Mouse (Mus musculus) granulocyte monocyte progenitor cell, adult 5-6 weeks (primary cell): ENCODE data around the gene Sf3b5. TPM values are rescaled to one million over a fixed set of nuclear protein-coding genes. Genes with fewer than 3 reads are reported as not detected.
"Not testable (repeated sequence)": the region's sequence is repeated elsewhere in the genome, so short reads cannot be mapped to it uniquely, and the experiment has no call there.

Source experiments
- ATAC-seq: replicated peaks from 2 replicates; pipeline ENCODE4 v1.8.0; 2016; ENCODE audit warnings: mild to moderate bottlenecking, moderate TSS enrichment, inconsistent platforms; ENCODE audit not compliant: poor library complexity, severe bottlenecking
- total RNA-seq, 2 experiments: library from RNA; stranded (forward) in 1 of 2; stranded (reverse) in 1 of 2; fragments of 200-712, 200-1000 nt in 1 of 2; fragments of >200 nt in 1 of 2; fragmentation: Nextera tagmentation in 1 of 2; gene quantifications; 2 replicates each; pipeline ENCODE4 v1.2.3; 2014 to 2017

The Sf3b5 gene
- total RNA-seq, 2 experiments from 2014 or later = 14.5 to 29.0 TPM

GRCm38 (mm10) chr10:12996736-12997477 is 8.2 kb upstream of the Sf3b5 start:
- ATAC-seq = peak; percentile 100

- peak; percentile 99 for ATAC-seq
These were observed 3.0 kb downstream of the Sf3b5 start for GRCm38 (mm10) chr10:13007876-13008736.

- ATAC-seq = peak; percentile 41; the same call in 1 of the 2 replicates
These were observed 3.6 kb downstream of the Sf3b5 start for GRCm38 (mm10) chr10:13008737-13009121.

GRCm38 (mm10) chr10:13014026-13014425 is 8.9 kb downstream of the Sf3b5 start:
- ATAC-seq = no peak

DNA sequence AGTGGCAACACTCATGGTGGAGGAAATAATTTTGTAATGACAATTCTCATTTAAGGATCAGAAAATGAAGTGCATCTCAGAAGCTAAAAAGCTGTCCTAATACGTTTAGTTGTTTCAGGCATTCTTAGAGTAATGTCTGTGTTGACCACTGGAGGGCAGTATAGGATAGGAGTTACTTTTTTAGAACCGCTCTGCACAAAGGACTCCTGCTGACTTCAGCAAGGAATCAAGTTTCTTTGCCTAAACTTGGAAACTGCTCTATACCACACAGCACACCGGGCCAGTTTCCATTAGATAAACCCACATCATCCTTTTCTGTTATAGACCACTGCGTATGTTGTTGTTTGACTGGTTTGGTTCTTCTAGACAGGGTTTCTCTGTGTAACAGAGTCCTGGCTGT is 11.4 kb downstream of the Sf3b5 start:
- ATAC-seq = peak; percentile 86

GRCm38 (mm10) chr10:13018510-13018909 is 13.4 kb downstream of the Sf3b5 start:
- ATAC-seq = peak; percentile 73

- ATAC-seq = no peak
These were observed 13.9 kb downstream of the Sf3b5 start for GRCm38 (mm10) chr10:13019026-13019425.

DNA sequence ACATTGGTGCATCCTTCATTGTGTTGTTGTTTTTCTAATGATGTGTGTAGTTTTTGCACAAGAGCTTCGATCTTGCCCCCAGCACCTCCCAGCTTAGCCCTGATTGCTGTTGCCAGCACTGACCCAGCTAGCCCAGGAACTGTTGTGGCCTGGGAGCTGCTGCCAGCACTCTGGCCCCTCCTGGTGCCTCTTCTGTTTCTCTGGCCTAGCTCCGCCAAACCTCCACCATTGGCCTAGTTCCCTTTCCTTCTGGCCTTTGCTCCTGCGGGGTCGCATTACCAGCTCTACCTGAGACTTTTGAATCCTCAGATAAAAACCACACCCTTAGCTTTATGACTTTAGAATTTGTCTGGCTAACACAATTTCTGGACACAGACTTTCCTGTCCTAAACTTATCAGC is 17.0 kb downstream of the Sf3b5 start:
- 0 out of 2 replicates have a peak, but pooled peaks have one; percentile 25 for ATAC-seq

DNA sequence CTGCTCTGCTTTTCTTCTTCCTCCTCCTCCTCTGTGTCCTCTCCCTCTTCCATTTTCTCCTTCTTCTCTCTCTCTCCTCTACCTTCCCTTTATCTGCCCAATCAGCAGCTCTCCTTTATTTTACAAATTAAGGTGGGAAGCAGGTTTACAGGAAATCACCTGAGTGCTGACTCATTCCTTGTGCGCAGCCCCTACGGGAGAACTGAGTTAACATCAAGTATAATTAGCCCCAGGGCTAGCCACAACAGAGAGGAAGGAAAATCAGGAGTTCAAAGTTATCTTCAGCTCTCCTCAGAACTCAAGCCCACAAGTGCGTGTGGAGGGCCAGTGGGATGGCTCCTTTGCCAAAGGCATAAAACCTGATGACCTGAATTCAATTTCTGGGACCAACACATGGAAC is 18.8 kb downstream of the Sf3b5 start:
- ATAC-seq = not testable (repeated sequence)

- no peak for ATAC-seq
These were observed 22.6 kb downstream of the Sf3b5 start for GRCm38 (mm10) chr10:13027702-13028101.

DNA sequence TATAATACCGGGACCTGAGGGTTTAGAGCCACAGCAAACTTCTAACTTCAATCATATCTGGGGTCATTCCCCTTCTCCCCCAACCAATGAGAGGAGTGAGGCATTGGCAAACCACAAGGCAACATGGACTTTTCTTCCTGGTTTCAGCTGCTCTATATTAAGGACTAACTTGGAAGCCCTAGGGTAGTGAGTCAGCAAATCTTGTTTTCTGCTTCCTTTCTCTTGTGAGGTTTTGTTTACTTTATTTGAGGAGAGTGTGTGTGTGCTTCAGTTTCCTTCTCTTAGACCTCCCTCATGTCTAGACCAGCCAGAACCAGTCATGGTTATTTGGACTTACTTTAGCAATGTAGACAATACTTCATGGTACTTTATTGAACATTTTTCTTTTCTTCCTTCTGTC is 23.1 kb downstream of the Sf3b5 start:
- peak; percentile 46 for ATAC-seq

DNA sequence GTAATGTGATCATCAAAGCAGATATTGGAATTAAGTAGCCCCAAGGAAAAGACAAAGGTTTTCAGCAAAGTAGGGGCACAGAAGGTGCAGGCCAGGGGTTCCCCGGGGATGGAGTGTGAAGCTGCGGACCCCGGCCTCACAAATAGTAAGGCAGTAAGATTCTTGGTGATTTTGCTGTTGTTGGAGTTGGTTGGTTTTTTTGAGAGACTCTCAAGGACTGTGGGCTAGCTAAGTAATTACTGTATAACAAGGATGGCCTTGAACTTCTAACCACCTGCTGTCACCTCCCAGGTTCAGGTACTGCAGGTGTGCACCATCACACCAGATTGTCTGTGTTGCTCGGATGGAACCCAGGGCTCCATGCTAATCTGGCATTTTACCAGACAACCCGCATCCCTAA is 24.3 kb downstream of the Sf3b5 start:
- no peak for ATAC-seq

GRCm38 (mm10) chr10:13035270-13035669 is 30.1 kb downstream of the Sf3b5 start:
- ATAC-seq = peak; percentile 81

DNA sequence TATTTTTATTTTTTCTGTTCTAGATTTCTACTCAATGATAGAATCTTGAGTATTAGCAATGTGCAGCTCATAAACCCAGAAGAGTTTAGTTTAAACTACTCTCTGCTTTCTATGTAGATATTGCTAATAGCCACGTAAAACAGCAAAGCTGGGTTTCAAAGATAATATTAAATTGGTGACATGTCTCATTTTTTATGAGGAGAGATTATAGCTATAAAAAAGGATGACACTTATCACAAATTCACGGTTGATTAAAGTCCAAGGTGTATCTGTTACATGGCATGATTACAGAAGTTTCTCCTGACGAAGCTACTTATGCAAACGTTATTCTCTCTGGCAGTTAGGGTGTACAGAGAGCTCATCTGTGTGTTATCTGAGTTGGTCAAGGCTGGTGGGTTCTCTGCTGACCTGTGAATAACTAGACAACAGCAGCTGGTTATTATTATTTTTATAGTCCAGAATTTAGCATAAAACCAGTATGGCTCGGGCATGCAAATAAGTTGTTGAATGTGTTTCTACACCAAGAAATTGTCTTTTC is 34.6 kb downstream of the Sf3b5 start:
- ATAC-seq = no peak

DNA sequence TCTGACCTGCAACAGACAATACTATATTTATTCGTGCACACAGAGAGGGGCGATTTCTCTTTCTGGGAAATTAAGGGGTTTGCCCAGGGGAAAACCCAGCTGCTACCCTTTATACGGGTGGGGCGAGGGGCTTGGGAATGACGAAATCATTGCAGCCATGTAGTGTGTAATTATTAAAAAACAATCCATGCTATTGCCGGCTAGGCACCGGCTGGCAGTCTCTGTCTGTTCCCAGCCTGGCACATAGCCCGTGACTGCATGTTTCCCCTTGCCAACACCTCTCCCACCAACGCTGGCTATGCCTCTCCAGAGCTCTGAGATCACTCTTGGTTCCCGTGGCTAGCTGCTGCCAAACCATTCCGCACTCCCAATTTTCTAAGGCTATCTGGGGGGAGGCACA is 39.5 kb downstream of the Sf3b5 start:
- ATAC-seq = no peak

- no peak for ATAC-seq
These were observed 42.7 kb downstream of the Sf3b5 start for GRCm38 (mm10) chr10:13047816-13048215.

- ATAC-seq = no peak
These were observed 51.8 kb downstream of the Sf3b5 start for GRCm38 (mm10) chr10:13056863-13057381.
